Mouse (Mus musculus): ENCODE data around the gene Efr3b. TPM values are rescaled to one million over a fixed set of nuclear protein-coding genes. Genes with fewer than 3 reads are reported as not detected.

Gene Efr3b
- polyA plus RNA-seq, 1 experiment from 2014 or later = 10.3 TPM

DNA sequence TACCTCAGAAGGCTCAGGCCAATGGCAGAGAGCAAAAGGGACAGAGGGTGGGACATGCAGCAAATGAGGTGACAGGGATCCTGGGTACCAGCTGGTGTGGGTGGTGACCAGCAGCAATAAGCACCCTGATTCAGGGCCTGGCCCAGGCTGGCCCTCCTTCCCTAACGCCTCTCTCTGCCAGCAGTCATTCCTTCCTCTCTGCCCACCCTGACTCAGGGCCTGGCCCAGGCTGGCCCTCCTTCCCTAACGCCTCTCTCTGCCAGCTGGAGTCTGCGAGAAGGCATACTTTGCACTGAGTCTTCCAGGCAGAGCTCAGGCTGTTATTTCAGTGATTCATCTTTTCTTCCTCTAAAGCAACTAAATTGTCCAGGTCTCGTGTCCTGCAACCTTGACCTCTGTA, 31.5 kb downstream of the Efr3b start:
- no peak overlapping the region for H3K4me3 ChIP-seq
- ATAC-seq (ENCODE audit: insufficient number of reproducible peaks, insufficient read depth, low FRiP score, low TSS enrichment) = no peak
- no peak overlapping the region for H3K4me2 ChIP-seq (replicated peaks)
- peaks cover 16% of the 10 kb centered on the region for H3K4me1 ChIP-seq
- no peaks in the 10 kb centered on the region for H3K36me3 ChIP-seq
- WGBS = 52% methylated on average over 4 of the region's 4 CpGs
- H3K9me3 ChIP-seq = no peaks in the 10 kb centered on the region
- H3K27me3 ChIP-seq = no peaks in the 10 kb centered on the region
- H3K9ac ChIP-seq = no peak overlapping the region
- H3K27ac ChIP-seq = no peak overlapping the region

DNA sequence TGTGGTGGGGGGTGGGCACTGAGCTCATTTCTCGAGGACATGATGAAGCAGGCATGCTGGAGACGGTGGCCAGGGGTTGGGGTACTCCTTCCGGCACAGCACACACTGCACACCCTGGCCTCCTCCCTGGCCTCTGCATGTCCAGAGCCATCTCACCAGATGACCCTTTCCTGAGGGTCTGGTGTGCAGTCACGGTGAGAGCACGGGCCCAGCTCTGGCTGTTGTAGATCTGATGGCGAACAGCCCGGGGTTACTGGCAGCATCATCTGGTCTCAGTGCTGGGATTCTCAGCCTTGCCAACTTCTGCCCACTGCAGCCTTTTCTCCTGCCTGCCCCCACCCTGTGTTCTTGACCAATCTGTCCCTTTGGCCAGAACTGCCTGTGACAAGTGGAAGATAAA, 32.6 kb downstream of the Efr3b start:
- 88% methylated on average over 7 of the region's 7 CpGs for WGBS
- H3K36me3 ChIP-seq = no peaks in the 10 kb centered on the region
- no peak overlapping the region for H3K4me3 ChIP-seq
- H3K9me3 ChIP-seq = no peaks in the 10 kb centered on the region
- H3K27ac ChIP-seq = no peak overlapping the region
- peaks cover 16% of the 10 kb centered on the region for H3K4me1 ChIP-seq
- no peak for ATAC-seq (ENCODE audit: insufficient number of reproducible peaks, insufficient read depth, low FRiP score, low TSS enrichment)
- H3K27me3 ChIP-seq = no peaks in the 10 kb centered on the region
- H3K9ac ChIP-seq = no peak overlapping the region
- H3K4me2 ChIP-seq (replicated peaks) = no peak overlapping the region

DNA sequence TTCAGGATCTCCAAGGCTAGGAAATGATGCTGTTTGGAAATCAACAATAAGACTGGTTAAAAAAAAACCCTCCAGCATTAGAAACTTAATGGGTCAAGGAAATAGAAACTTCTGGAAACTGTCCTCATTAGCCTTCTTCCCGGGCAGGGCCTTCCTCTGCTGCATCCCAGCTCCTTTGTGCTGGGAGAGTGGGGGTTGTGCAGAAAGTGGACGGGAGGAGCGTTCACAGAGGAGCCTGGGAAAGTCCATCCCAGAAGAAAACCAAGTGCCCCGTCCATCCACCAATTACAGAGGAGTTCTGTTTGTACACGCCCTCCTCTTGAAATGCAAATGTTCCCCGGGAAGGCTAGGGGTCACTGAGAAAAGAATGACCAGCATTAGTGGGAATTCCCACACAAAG, 34.1 kb downstream of the Efr3b start:
- no peak overlapping the region for H3K4me2 ChIP-seq (replicated peaks)
- no peaks in the 10 kb centered on the region for H3K27me3 ChIP-seq
- H3K4me3 ChIP-seq = no peak overlapping the region
- no peak for ATAC-seq (ENCODE audit: insufficient number of reproducible peaks, insufficient read depth, low FRiP score, low TSS enrichment)
- no peak overlapping the region for H3K27ac ChIP-seq
- WGBS = 32% methylated on average over 6 of the region's 6 CpGs
- H3K4me1 ChIP-seq = peaks cover 16% of the 10 kb centered on the region
- no peaks in the 10 kb centered on the region for H3K36me3 ChIP-seq
- no peak overlapping the region for H3K9ac ChIP-seq
- no peaks in the 10 kb centered on the region for H3K9me3 ChIP-seq

DNA sequence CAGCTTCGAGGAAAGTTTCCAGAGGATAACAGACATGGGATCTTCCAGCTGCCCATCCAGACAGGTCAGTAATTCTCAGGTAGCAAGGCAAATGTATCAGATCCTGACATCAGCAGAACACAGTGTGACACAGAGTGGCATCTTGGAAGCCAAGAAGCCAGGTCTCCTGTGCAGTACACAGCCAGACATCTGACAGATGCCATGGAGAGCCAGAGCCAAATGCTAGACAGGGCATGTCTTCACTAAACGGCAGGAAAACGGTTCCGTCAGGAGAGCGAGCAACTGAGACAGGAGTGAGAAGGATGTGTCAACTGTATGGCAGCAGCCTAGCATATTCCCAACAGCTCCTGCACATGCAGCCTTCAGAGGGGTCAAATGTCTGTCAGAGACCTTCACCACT, 38.3 kb downstream of the Efr3b start:
- Histone ChIP-seq H3K4me3 (no peak overlapping the region), H3K36me3 (no peaks in the 10 kb centered on the region), H3K27ac (no peak overlapping the region), H3K4me1 (no peaks in the 10 kb centered on the region), H3K27me3 (no peaks in the 10 kb centered on the region), H3K4me2 (replicated peaks) (no peak overlapping the region), H3K9me3 (no peaks in the 10 kb centered on the region), H3K9ac (no peak overlapping the region)
- ATAC-seq (ENCODE audit: insufficient number of reproducible peaks, insufficient read depth, low FRiP score, low TSS enrichment) = no peak
- WGBS = 92% methylated on average over 5 of the region's 5 CpGs

DNA sequence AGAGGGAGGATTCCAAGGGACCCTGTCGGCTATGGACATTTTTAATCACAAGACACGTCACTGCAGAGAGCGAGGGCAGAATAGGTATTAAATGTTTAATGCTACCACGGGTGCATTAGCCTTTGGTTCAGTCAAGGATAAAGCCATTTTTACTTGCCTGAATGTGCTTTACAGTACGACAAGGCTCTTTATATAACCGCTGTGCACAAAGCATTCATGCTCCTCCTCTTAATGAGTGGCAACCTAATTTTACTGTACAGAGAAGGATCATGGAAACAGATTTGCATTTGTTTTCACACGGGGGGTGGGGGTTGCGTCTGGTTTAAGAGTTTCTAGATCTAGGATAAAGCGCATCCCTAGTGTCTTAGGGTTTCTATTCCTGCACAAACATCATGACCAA, 42.0 kb downstream of the Efr3b start:
- no peaks in the 10 kb centered on the region for H3K36me3 ChIP-seq
- WGBS = 85% methylated on average over 9 of the region's 9 CpGs
- H3K4me2 ChIP-seq (replicated peaks) = no peak overlapping the region
- no peak overlapping the region for H3K9ac ChIP-seq
- ATAC-seq (ENCODE audit: insufficient number of reproducible peaks, insufficient read depth, low FRiP score, low TSS enrichment) = no peak
- H3K27me3 ChIP-seq = no peaks in the 10 kb centered on the region
- no peak overlapping the region for H3K27ac ChIP-seq
- no peaks in the 10 kb centered on the region for H3K9me3 ChIP-seq
- H3K4me3 ChIP-seq = no peak overlapping the region
- no peaks in the 10 kb centered on the region for H3K4me1 ChIP-seq

DNA sequence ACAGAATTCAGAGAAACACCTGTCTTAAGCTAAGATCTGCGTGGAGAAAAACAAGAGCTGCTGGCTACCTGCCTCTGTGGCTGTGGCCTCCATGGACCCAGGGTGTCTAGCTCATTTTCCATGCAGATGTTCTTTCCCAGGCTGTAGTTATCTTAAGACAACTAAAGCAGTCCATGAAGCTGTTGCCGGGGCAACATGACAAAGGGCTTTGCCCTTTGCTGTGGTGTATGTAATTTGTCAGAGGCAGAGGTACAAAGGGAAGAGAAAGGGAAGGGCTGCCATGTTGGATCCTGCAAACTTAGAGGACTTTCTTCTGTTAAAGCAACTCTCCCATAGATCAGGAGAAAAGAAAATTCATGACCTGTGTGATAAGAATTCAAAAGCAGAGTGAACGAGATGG, 47.7 kb downstream of the Efr3b start:
- Histone ChIP-seq H3K9me3 (no peaks in the 10 kb centered on the region), H3K27ac (no peak overlapping the region), H3K4me3 (no peak overlapping the region), H3K4me2 (replicated peaks) (no peak overlapping the region), H3K4me1 (no peaks in the 10 kb centered on the region), H3K9ac (no peak overlapping the region), H3K36me3 (no peaks in the 10 kb centered on the region), H3K27me3 (no peaks in the 10 kb centered on the region)
- 85% methylated on average over 3 of the region's 3 CpGs for WGBS
- no peak for ATAC-seq (ENCODE audit: insufficient number of reproducible peaks, insufficient read depth, low FRiP score, low TSS enrichment)

DNA sequence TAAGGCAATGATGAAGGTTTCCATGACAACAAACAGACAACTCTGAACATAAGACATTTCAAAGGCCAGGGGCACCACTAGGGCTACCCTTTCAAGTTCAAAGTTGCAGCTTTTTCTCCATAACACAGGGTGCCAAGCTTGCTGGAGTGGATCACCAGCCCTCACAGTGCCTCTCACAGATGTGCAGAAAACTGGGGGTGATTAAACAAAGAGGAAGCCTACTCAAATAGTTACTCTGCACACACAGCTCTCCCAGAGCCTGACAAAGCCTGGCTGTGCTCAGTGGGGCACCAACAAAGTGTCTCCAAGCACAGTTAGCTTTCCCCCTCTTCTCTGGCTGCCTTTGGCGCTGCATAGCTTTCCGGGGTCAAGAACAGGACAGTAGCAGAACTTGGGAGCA, 48.8 kb downstream of the Efr3b start:
- no peak overlapping the region for H3K9ac ChIP-seq
- H3K27ac ChIP-seq = no peak overlapping the region
- H3K27me3 ChIP-seq = no peaks in the 10 kb centered on the region
- ATAC-seq (ENCODE audit: insufficient number of reproducible peaks, insufficient read depth, low FRiP score, low TSS enrichment) = no peak
- no peak overlapping the region for H3K4me2 ChIP-seq (replicated peaks)
- 62% methylated on average over 2 of the region's 2 CpGs for WGBS
- no peaks in the 10 kb centered on the region for H3K4me1 ChIP-seq
- no peaks in the 10 kb centered on the region for H3K9me3 ChIP-seq
- H3K36me3 ChIP-seq = no peaks in the 10 kb centered on the region
- no peak overlapping the region for H3K4me3 ChIP-seq

DNA sequence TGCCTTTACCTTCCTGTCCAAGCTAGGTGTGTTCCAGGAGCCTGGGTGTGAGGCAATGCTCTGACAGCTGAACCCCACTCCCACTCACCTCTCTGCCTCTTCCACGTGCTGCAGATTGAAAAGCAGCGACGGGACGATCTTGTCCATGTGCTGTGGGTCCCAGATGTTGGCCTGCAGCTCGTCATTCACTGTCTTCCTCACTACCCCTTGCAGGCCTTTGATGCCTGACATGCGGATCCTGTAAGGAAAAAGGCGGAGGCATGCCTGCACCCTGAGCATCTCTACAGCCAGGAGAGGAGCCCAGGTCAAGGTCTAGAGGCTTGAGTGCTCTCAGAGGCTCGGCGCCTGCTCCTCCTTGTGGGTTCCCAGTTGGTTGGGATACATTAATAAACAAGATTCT, 54.3 kb downstream of the Efr3b start:
- Histone ChIP-seq H3K9me3 (no peaks in the 10 kb centered on the region), H3K4me3 (no peak overlapping the region), H3K27ac (no peak overlapping the region), H3K4me1 (0 out of 2 replicates have a peak, but pooled peaks cover 13% of the 10 kb centered on the region), H3K36me3 (no peaks in the 10 kb centered on the region), H3K9ac (no peak overlapping the region), H3K27me3 (peaks cover 8% of the 10 kb centered on the region; the same call in 1 of the 2 replicates), H3K4me2 (replicated peaks) (no peak overlapping the region)
- 81% methylated on average over 9 of the region's 9 CpGs for WGBS
- no peak for ATAC-seq (ENCODE audit: insufficient number of reproducible peaks, insufficient read depth, low FRiP score, low TSS enrichment)

DNA sequence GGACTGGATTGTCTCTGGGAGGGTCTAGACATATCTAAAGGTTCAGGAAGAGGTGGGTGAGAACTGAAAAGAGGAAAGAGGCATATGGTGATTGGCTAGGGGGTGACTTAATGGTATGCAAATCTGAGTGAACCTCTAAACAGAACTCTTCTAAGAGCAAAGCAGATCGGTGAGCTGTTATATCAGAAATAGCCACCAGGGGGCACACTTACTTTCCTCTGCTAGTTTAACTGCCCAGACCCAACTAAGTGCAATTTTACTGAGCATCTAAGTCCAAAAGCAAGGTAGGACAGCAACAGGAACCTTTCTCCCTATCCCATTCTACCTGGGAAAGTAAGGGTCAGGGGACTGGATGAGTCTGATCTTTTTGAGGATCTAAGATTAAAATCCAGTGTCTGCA, 55.0 kb downstream of the Efr3b start:
- H3K27me3 ChIP-seq = peaks cover 8% of the 10 kb centered on the region; the same call in 1 of the 2 replicates
- 0 out of 2 replicates have a peak, but pooled peaks cover 13% of the 10 kb centered on the region for H3K4me1 ChIP-seq
- no peaks in the 10 kb centered on the region for H3K9me3 ChIP-seq
- no peak for ATAC-seq (ENCODE audit: insufficient number of reproducible peaks, insufficient read depth, low FRiP score, low TSS enrichment)
- H3K4me2 ChIP-seq (replicated peaks) = no peak overlapping the region
- no peak overlapping the region for H3K27ac ChIP-seq
- no peaks in the 10 kb centered on the region for H3K36me3 ChIP-seq
- H3K4me3 ChIP-seq = no peak overlapping the region
- WGBS = 0% methylated on average over 1 of the region's 1 CpGs
- no peak overlapping the region for H3K9ac ChIP-seq

DNA sequence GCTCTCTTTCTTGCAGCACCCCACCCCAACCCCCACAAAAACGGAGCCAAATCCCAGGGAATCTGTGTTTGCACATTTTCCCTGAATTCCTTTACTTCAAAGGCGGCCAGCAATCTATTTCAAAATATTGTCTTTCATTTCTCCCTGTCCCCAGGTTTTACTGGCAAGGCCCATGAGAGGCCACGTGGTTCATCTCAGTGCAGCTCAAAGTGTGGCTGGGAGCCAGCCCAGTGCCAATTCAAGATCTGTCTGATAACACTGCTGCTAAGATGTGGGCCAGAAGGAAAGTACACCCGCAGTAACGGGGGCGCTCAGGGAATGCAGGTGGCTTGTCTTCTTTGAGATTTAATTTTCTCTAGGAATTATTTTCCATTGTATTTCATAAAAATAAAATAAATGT, 56.5 kb downstream of the Efr3b start:
- Histone ChIP-seq H3K4me2 (replicated peaks) (peak overlapping the region; percentile 89), H3K27ac (no peak overlapping the region), H3K4me3 (peak overlapping the region; percentile 47), H3K36me3 (no peaks in the 10 kb centered on the region), H3K27me3 (peaks cover 8% of the 10 kb centered on the region; the same call in 1 of the 2 replicates), H3K4me1 (0 out of 2 replicates have a peak, but pooled peaks cover 13% of the 10 kb centered on the region), H3K9me3 (no peaks in the 10 kb centered on the region), H3K9ac (peak overlapping the region; percentile 50; the same call in 1 of the 2 replicates)
- no peak for ATAC-seq (ENCODE audit: insufficient number of reproducible peaks, insufficient read depth, low FRiP score, low TSS enrichment)
- 16% methylated on average over 6 of the region's 6 CpGs for WGBS

DNA sequence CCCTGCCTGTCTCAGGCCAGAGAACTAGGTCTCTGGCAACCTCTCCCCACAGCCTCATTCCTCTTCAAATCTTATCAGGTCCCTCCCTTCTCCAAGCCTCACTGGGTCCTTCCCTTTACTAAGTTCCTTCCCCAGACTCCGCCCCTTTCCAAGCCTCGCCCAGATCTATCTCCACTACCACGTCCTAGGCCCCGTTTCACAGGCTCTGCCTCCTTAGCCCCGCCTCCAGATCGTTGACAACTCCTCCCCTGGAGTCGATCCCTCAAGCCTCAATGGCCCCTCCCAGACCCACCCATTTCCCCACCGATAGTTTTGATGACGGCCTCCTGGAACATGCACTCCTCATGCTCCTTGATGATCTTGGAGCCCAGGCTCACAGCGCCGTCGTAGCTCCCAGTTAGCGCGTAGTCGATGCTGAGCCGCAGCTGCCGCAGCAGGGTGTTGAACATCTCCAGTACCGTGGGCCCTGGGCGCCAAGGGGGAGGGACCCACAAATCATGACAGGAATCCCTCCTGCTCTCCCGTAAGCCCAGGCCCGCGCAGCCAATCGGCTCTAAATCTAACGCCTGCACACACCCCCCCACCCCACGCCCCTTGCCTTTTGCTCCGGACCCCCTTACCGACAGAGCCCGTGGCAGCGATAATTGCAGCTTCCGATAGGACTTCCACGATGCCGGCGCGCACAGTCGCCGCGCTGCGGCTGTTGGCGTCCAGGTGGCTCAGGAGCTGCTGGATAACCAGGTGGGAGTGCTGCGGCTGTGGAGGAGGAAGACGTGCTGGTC, 57.2 kb downstream of the Efr3b start:
- no peaks in the 10 kb centered on the region for H3K9me3 ChIP-seq
- H3K27me3 ChIP-seq = peaks cover 8% of the 10 kb centered on the region; the same call in 1 of the 2 replicates
- under 1% methylated on average over 40 of the region's 41 CpGs for WGBS
- no peak overlapping the region for H3K27ac ChIP-seq
- H3K4me1 ChIP-seq = 0 out of 2 replicates have a peak, but pooled peaks cover 13% of the 10 kb centered on the region
- peak; percentile 91 for ATAC-seq (ENCODE audit: insufficient number of reproducible peaks, insufficient read depth, low FRiP score, low TSS enrichment)
- H3K4me2 ChIP-seq (replicated peaks) = peak overlapping the region; percentile 89
- peak overlapping the region; percentile 50 for H3K9ac ChIP-seq
- H3K4me3 ChIP-seq = peak overlapping the region; percentile 47
- H3K36me3 ChIP-seq = peaks cover 4% of the 10 kb centered on the region

DNA sequence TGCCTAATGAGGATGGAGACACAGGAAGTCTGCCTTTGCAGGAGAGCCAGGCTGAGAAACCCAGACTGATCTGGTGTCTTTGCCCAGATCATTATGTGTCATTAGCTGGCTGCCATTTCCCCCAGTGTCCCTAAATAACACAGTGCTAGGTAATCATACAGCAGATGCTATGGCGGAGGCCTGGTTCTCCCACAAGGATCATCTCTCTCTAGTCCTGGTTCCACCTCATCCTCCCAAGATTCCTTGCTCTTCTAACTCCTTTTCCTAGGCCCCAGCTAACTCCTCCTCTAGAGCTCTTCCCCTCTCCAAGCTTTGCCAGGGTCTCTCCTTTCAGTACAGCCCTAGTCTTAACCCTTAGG, 57.7 kb downstream of the Efr3b start:
- no peak overlapping the region for H3K9ac ChIP-seq
- no peak overlapping the region for H3K27ac ChIP-seq
- peaks cover 6% of the 10 kb centered on the region for H3K36me3 ChIP-seq
- H3K27me3 ChIP-seq = peaks cover 8% of the 10 kb centered on the region; the same call in 1 of the 2 replicates
- 29% methylated on average over 1 of the region's 1 CpGs for WGBS
- H3K4me3 ChIP-seq = peak overlapping the region; percentile 47; the same call in 1 of the 2 replicates
- no peaks in the 10 kb centered on the region for H3K9me3 ChIP-seq
- H3K4me2 ChIP-seq (replicated peaks) = peak overlapping the region; percentile 89
- ATAC-seq (ENCODE audit: insufficient number of reproducible peaks, insufficient read depth, low FRiP score, low TSS enrichment) = no peak; the same call in 1 of the 2 replicates
- 0 out of 2 replicates have a peak, but pooled peaks cover 13% of the 10 kb centered on the region for H3K4me1 ChIP-seq

Measured in embryonic facial prominence, embryonic 12.5 days (tissue).